Mouse (Mus musculus) liver, embryonic 14.5 days (tissue): ENCODE measurements at regions not wholly inside any gene's neighbourhood (a gene's known extent, or its start where the extent isn't known, plus 50 kb on each side); places are given as distances from the start of the nearest gene placed in this dataset.

Experiments used
- CTCF ChIP-seq: IDR thresholded peaks from 2 replicates; pipeline ENCODE4 v1.5.1; 2016; ENCODE audit warnings: antibody characterized with exemption, low read depth, control low read depth
- EP300 ChIP-seq: IDR thresholded peaks from 2 replicates; pipeline ENCODE4 v1.6.1; 2016; ENCODE audit warnings: antibody characterized with exemption, low read depth

- TF ChIP-seq EP300 (no peak), CTCF (no peak)
Observed at GRCm38 (mm10) chr13:82909151-82909550, 594.7 kb upstream of the Mef2c start.
